Mouse (Mus musculus): Measurements from ENCODE around the gene Dcst2.

Dcst2 gene

GRCm38 (mm10) chr3:89406887-89407286 lies 45.1 kb downstream of the Dcst2 start:
- CTCF ChIA-PET = no interaction called here

- CTCF ChIA-PET = interaction anchor here (1.2 kb wide), 1 partner anchor 59 kb away, joined by 3 read pairs; no protein-coding TSS in a partner anchor
Measured at GRCm38 (mm10) chr3:89408448-89408847, 46.7 kb downstream of the Dcst2 start.

GRCm38 (mm10) chr3:89409701-89410100 lies 47.9 kb downstream of the Dcst2 start:
- CTCF ChIA-PET = interaction anchor here (0.6 kb wide), 1 partner anchor 49 kb away, joined by 4 read pairs; no protein-coding TSS in a partner anchor

- CTCF ChIA-PET = no interaction called here
Measured at GRCm38 (mm10) chr3:89410864-89411263, 49.1 kb downstream of the Dcst2 start.

GRCm38 (mm10) chr3:89411490-89412393 lies 50.0 kb downstream of the Dcst2 start, which contains the start of gene Flad1:
Gene Flad1, minus strand, starts transcription at chr3:89411870.
- CTCF ChIA-PET = no interaction called here

GRCm38 (mm10) chr3:89416158-89416557 lies 54.4 kb downstream of the Dcst2 start:
- CTCF ChIA-PET = interaction anchor here (0.5 kb wide), 1 partner anchor 558 kb away, joined by 8 read pairs; no protein-coding TSS in a partner anchor

GRCm38 (mm10) chr3:89417131-89417530 lies 55.4 kb downstream of the Dcst2 start:
- CTCF ChIA-PET = interaction anchor here (0.6 to 0.7 kb wide), 4 partner anchors 27 to 79 kb away, joined by 4 to 9 read pairs (median 4); no protein-coding TSS in a partner anchor

- CTCF ChIA-PET = no interaction called here
Measured at GRCm38 (mm10) chr3:89417840-89418169, 56.0 kb downstream of the Dcst2 start.

- CTCF ChIA-PET = no interaction called here
Measured at GRCm38 (mm10) chr3:89418170-89418860, 56.5 kb downstream of the Dcst2 start, which contains the start of the genes Cks1b and Shc1. Gene Cks1b, minus strand, starts transcription at chr3:89418383. Gene Shc1, plus strand, starts transcription at chr3:89418443.

- CTCF ChIA-PET = no interaction called here
Measured at GRCm38 (mm10) chr3:89418861-89419250, 57.1 kb downstream of the Dcst2 start.

GRCm38 (mm10) chr3:89419571-89419970 lies 57.8 kb downstream of the Dcst2 start:
- CTCF ChIA-PET = no interaction called here

GRCm38 (mm10) chr3:89419981-89420380 lies 58.2 kb downstream of the Dcst2 start:
- CTCF ChIA-PET = no interaction called here

- CTCF ChIA-PET = no interaction called here
Measured at GRCm38 (mm10) chr3:89420421-89420820, 58.6 kb downstream of the Dcst2 start.

- CTCF ChIA-PET = no interaction called here
Measured at GRCm38 (mm10) chr3:89421002-89421774, 59.4 kb downstream of the Dcst2 start.

- CTCF ChIA-PET = no interaction called here
Measured at GRCm38 (mm10) chr3:89421810-89422473, 60.2 kb downstream of the Dcst2 start.

GRCm38 (mm10) chr3:89422556-89423205 lies 60.9 kb downstream of the Dcst2 start:
- CTCF ChIA-PET = no interaction called here

- CTCF ChIA-PET = no interaction called here
Measured at GRCm38 (mm10) chr3:89424416-89425140, 62.8 kb downstream of the Dcst2 start.

GRCm38 (mm10) chr3:89425141-89425525 lies 63.4 kb downstream of the Dcst2 start:
- CTCF ChIA-PET = interaction anchor here (0.6 kb wide), 1 partner anchor 41 kb away, joined by 3 read pairs; no protein-coding TSS in a partner anchor

GRCm38 (mm10) chr3:89425876-89426275 lies 64.1 kb downstream of the Dcst2 start:
- CTCF ChIA-PET = interaction anchor here (0.6 kb wide), 2 partner anchors 13 to 41 kb away, joined by 3 to 4 read pairs; no protein-coding TSS in a partner anchor

All from spleen, embryonic (tissue).